Mouse (Mus musculus): ENCODE measurements around the gene Wee2. TPM values are rescaled to one million over a fixed set of nuclear protein-coding genes. Genes with fewer than 3 reads are reported as not detected.
A peak's percentile ranks its signal among the peaks of the same experiment; 100 is the strongest.

Wee2 gene
- polyA plus RNA-seq, 1 experiment from 2014 or later: not detected

DNA sequence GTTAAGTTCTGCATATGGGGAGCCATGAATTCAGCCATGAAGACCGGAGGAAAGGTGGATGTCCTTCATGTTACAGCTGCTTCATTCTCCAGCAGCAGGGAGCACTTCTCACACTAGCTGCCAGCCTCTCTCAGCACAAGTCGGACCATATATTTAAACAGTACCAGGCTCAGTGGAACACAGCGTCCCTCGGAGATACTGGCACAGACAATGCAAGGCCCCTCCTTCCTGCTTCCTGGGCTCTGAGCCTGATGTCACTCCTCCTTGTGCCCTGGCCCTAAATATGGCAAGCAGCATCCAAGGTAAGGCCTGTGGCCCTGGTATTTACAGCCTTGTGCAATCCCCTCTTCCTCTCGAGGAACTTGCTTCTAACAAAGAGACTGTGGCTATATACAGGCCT lies 23.1 kb upstream of the Wee2 start:
- Histone ChIP-seq H3K36me3 (replicated peaks; ENCODE audit: control insufficient read depth, insufficient read depth, low read depth, low read length) (no peaks in the 10 kb centered on the region), H3K9ac (replicated peaks; ENCODE audit: low read length) (no peak overlapping the region), H3K4me1 (ENCODE audit: control insufficient read depth, insufficient read depth, low read length) (no peaks in the 10 kb centered on the region), H3K4me2 (ENCODE audit: low read depth, low read length) (no peak overlapping the region), H3K27me3 (ENCODE audit: control insufficient read depth, insufficient read depth, low read length) (no peaks in the 10 kb centered on the region), H3K4me3 (ENCODE audit: low read depth, low read length) (no peak overlapping the region), H3K9me3 (replicated peaks; ENCODE audit: control insufficient read depth, low read length) (no peaks in the 10 kb centered on the region), H3K27ac (replicated peaks; ENCODE audit: low read depth, low read length) (no peak overlapping the region)
- WGBS: 88% methylated on average over 5 of the region's 5 CpGs
- ATAC-seq (replicated peaks; ENCODE audit: insufficient number of reproducible peaks, low FRiP score, low TSS enrichment, low read depth) (no peak), DNase-seq (ENCODE audit: low spot score) (no peak)

DNA sequence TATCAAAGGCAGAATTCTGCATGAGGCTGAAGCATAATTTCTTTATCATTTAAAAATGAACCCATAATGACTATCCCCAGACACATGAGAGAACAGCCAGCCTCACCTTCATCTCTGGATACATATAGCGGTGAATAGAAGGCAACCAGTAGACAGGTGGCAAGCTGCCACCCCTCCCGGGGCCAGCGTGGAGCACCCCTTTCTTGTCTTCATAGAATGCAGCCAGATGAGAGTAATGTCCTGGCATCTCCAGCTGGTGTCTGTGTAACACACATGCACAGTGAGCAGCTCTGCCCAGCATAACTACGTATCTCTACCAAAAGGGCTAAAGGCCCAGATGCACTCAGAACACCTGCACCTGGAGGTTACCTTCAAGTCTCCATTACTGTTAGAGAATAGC lies 20.5 kb upstream of the Wee2 start:
- no peak for DNase-seq (ENCODE audit: low spot score)
- no peak for ATAC-seq (replicated peaks; ENCODE audit: insufficient number of reproducible peaks, low FRiP score, low TSS enrichment, low read depth)
- no peaks in the 10 kb centered on the region for H3K36me3 ChIP-seq (replicated peaks; ENCODE audit: control insufficient read depth, insufficient read depth, low read depth, low read length)
- H3K4me2 ChIP-seq (ENCODE audit: low read depth, low read length): no peak overlapping the region
- no peak overlapping the region for H3K4me3 ChIP-seq (ENCODE audit: low read depth, low read length)
- no peaks in the 10 kb centered on the region for H3K27me3 ChIP-seq (ENCODE audit: control insufficient read depth, insufficient read depth, low read length)
- H3K27ac ChIP-seq (replicated peaks; ENCODE audit: low read depth, low read length): no peak overlapping the region
- no peak overlapping the region for H3K9ac ChIP-seq (replicated peaks; ENCODE audit: low read length)
- WGBS: 97% methylated on average over 4 of the region's 4 CpGs
- H3K4me1 ChIP-seq (ENCODE audit: control insufficient read depth, insufficient read depth, low read length): no peaks in the 10 kb centered on the region
- H3K9me3 ChIP-seq (replicated peaks; ENCODE audit: control insufficient read depth, low read length): no peaks in the 10 kb centered on the region

- H3K9me3 ChIP-seq (replicated peaks; ENCODE audit: control insufficient read depth, low read length): no peaks in the 10 kb centered on the region
- H3K27ac ChIP-seq (replicated peaks; ENCODE audit: low read depth, low read length): no peak overlapping the region
- no peaks in the 10 kb centered on the region for H3K36me3 ChIP-seq (replicated peaks; ENCODE audit: control insufficient read depth, insufficient read depth, low read depth, low read length)
- ATAC-seq (replicated peaks; ENCODE audit: insufficient number of reproducible peaks, low FRiP score, low TSS enrichment, low read depth) (no peak), DNase-seq (ENCODE audit: low spot score) (no peak)
- WGBS: 96% methylated on average over 6 of the region's 6 CpGs
- no peaks in the 10 kb centered on the region for H3K27me3 ChIP-seq (ENCODE audit: control insufficient read depth, insufficient read depth, low read length)
- H3K4me3 ChIP-seq (ENCODE audit: low read depth, low read length): no peak overlapping the region
- no peak overlapping the region for H3K9ac ChIP-seq (replicated peaks; ENCODE audit: low read length)
- H3K4me1 ChIP-seq (ENCODE audit: control insufficient read depth, insufficient read depth, low read length): no peaks in the 10 kb centered on the region
- H3K4me2 ChIP-seq (ENCODE audit: low read depth, low read length): no peak overlapping the region
Observed at GRCm38 (mm10) chr6:40421099-40421498, 17.8 kb upstream of the Wee2 start.

DNA sequence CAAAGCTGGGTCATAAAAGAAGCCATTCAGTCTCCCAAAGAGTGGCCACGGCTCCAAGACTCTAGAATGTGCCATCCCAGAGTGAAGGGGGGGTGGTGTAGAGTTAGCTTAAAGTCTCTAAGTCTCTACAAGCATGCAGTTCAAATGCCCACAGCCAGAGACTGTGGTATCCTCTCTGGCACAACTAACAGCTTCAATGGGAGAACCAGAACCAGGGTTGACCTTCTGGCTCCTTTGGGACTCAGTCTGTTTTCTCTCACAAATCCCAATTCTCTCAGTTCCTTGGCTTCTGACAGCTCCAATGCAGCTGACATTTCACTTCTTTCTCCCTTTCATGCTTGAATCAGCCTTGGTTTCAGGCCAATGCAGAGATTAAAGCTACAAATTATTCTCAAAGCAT lies 15.9 kb upstream of the Wee2 start:
- no peaks in the 10 kb centered on the region for H3K27me3 ChIP-seq (ENCODE audit: control insufficient read depth, insufficient read depth, low read length)
- H3K27ac ChIP-seq (replicated peaks; ENCODE audit: low read depth, low read length): no peak overlapping the region
- DNase-seq (ENCODE audit: low spot score): no peak
- no peak for ATAC-seq (replicated peaks; ENCODE audit: insufficient number of reproducible peaks, low FRiP score, low TSS enrichment, low read depth)
- H3K9me3 ChIP-seq (replicated peaks; ENCODE audit: control insufficient read depth, low read length): no peaks in the 10 kb centered on the region
- H3K4me2 ChIP-seq (ENCODE audit: low read depth, low read length): no peak overlapping the region
- no peaks in the 10 kb centered on the region for H3K4me1 ChIP-seq (ENCODE audit: control insufficient read depth, insufficient read depth, low read length)
- no peak overlapping the region for H3K9ac ChIP-seq (replicated peaks; ENCODE audit: low read length)
- no peaks in the 10 kb centered on the region for H3K36me3 ChIP-seq (replicated peaks; ENCODE audit: control insufficient read depth, insufficient read depth, low read depth, low read length)
- WGBS: 78% methylated on average over 1 of the region's 1 CpGs
- no peak overlapping the region for H3K4me3 ChIP-seq (ENCODE audit: low read depth, low read length)

DNA sequence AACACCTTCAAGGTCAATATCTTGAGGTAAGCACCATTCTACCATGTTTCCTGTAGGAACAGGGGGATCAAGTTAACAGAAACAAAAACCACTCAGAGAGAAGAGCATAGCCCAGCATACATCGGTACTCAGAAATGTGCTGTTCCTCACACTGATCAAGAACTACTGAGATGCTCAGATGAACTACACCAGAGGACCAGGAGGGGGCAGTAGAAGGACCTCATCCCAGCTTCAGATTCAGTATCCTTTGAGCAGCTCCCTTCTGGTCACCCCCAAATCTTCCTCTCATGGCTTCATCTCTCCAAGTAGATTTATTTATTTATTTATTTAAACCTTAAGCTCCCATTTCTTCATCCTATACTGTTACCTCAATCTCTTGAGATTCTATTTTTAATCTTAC lies 15.1 kb upstream of the Wee2 start:
- Histone ChIP-seq H3K36me3 (replicated peaks; ENCODE audit: control insufficient read depth, insufficient read depth, low read depth, low read length) (no peaks in the 10 kb centered on the region), H3K9me3 (replicated peaks; ENCODE audit: control insufficient read depth, low read length) (no peaks in the 10 kb centered on the region), H3K4me3 (ENCODE audit: low read depth, low read length) (no peak overlapping the region), H3K27me3 (ENCODE audit: control insufficient read depth, insufficient read depth, low read length) (no peaks in the 10 kb centered on the region), H3K4me1 (ENCODE audit: control insufficient read depth, insufficient read depth, low read length) (no peaks in the 10 kb centered on the region), H3K27ac (replicated peaks; ENCODE audit: low read depth, low read length) (no peak overlapping the region), H3K4me2 (ENCODE audit: low read depth, low read length) (no peak overlapping the region), H3K9ac (replicated peaks; ENCODE audit: low read length) (no peak overlapping the region)
- DNase-seq (ENCODE audit: low spot score) (peak; percentile 43), ATAC-seq (replicated peaks; ENCODE audit: insufficient number of reproducible peaks, low FRiP score, low TSS enrichment, low read depth) (no peak)
- 61% methylated on average over 1 of the region's 1 CpGs for WGBS

DNA sequence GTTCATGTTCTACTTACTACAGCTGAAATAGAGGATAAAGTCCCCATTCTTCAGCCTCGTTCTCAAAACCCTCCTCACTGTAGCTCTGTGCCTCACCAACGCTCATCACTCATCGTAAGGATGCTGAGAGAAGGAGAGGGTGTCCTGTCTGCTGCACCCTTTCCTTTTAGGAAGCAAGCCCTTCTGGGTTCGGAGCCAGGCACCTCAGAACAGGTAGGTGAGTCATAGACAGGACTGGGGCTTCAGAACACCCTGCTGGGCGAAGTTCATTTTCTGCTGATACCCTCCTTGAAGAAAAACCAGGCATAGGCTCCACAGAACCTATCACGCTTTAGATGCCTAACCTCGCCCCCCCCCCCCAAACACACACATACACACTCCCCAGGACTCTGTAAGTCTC lies 11.4 kb upstream of the Wee2 start:
- Histone ChIP-seq H3K4me3 (ENCODE audit: low read depth, low read length) (no peak overlapping the region), H3K4me2 (ENCODE audit: low read depth, low read length) (no peak overlapping the region), H3K9ac (replicated peaks; ENCODE audit: low read length) (no peak overlapping the region), H3K27me3 (ENCODE audit: control insufficient read depth, insufficient read depth, low read length) (no peaks in the 10 kb centered on the region), H3K9me3 (replicated peaks; ENCODE audit: control insufficient read depth, low read length) (no peaks in the 10 kb centered on the region), H3K36me3 (replicated peaks; ENCODE audit: control insufficient read depth, insufficient read depth, low read depth, low read length) (no peaks in the 10 kb centered on the region), H3K27ac (replicated peaks; ENCODE audit: low read depth, low read length) (no peak overlapping the region), H3K4me1 (ENCODE audit: control insufficient read depth, insufficient read depth, low read length) (no peaks in the 10 kb centered on the region)
- DNase-seq (ENCODE audit: low spot score) (no peak), ATAC-seq (replicated peaks; ENCODE audit: insufficient number of reproducible peaks, low FRiP score, low TSS enrichment, low read depth) (no peak)
- WGBS: 79% methylated on average over 7 of the region's 7 CpGs

DNA sequence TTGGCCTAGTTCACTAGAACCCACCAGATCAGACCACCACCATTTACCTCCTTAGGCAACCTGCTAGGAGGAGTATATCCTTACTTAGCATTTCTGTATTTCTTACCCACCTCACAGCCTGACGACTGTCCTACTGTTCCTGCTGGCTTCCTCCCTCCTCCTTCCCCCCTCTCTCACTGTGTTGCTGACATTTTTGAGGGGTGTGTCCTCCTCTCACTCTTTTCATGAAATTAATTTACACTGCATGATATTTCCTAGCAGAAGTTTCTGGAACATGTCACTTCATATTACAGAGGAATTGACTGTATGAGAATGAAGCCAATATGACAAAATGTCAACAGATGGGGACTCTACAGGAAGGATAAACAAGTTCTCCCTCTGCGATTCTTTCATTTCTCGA lies 10.2 kb upstream of the Wee2 start:
- no peaks in the 10 kb centered on the region for H3K36me3 ChIP-seq (replicated peaks; ENCODE audit: control insufficient read depth, insufficient read depth, low read depth, low read length)
- no peak overlapping the region for H3K4me2 ChIP-seq (ENCODE audit: low read depth, low read length)
- no peak overlapping the region for H3K9ac ChIP-seq (replicated peaks; ENCODE audit: low read length)
- H3K27ac ChIP-seq (replicated peaks; ENCODE audit: low read depth, low read length): no peak overlapping the region
- no peak overlapping the region for H3K4me3 ChIP-seq (ENCODE audit: low read depth, low read length)
- H3K27me3 ChIP-seq (ENCODE audit: control insufficient read depth, insufficient read depth, low read length): no peaks in the 10 kb centered on the region
- no peak for DNase-seq (ENCODE audit: low spot score)
- WGBS: 68% methylated on average over 3 of the region's 3 CpGs
- no peaks in the 10 kb centered on the region for H3K9me3 ChIP-seq (replicated peaks; ENCODE audit: control insufficient read depth, low read length)
- H3K4me1 ChIP-seq (ENCODE audit: control insufficient read depth, insufficient read depth, low read length): no peaks in the 10 kb centered on the region
- no peak for ATAC-seq (replicated peaks; ENCODE audit: insufficient number of reproducible peaks, low FRiP score, low TSS enrichment, low read depth)

DNA sequence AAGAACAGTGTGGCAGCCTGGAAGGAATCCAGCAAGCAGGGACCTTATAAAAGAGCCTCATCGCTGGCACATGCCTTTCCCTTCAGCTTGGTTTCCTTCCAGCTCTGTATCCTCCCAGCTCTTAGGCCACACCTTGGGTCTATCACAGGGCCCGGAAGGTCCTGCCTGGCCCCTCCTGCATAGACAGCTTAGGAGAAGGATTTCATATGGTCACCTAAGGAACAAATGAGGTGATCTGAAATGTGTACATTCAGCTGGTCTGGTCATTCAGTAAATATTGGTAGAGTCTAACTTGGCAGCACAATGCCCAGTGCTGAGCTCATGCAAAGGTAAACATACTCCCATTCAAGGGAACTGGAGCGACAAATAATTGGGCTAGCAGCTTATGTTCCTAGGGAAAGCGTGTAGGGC lies 9.4 kb upstream of the Wee2 start:
- Histone ChIP-seq H3K4me3 (ENCODE audit: low read depth, low read length) (no peak overlapping the region), H3K4me1 (ENCODE audit: control insufficient read depth, insufficient read depth, low read length) (peaks cover 2% of the 10 kb centered on the region; the same call in 1 of the 2 replicates), H3K4me2 (ENCODE audit: low read depth, low read length) (no peak overlapping the region), H3K36me3 (replicated peaks; ENCODE audit: control insufficient read depth, insufficient read depth, low read depth, low read length) (no peaks in the 10 kb centered on the region), H3K9ac (replicated peaks; ENCODE audit: low read length) (no peak overlapping the region), H3K27ac (replicated peaks; ENCODE audit: low read depth, low read length) (no peak overlapping the region), H3K9me3 (replicated peaks; ENCODE audit: control insufficient read depth, low read length) (no peaks in the 10 kb centered on the region), H3K27me3 (ENCODE audit: control insufficient read depth, insufficient read depth, low read length) (no peaks in the 10 kb centered on the region)
- DNase-seq (ENCODE audit: low spot score): no peak
- WGBS: 86% methylated on average over 4 of the region's 4 CpGs
- no peak for ATAC-seq (replicated peaks; ENCODE audit: insufficient number of reproducible peaks, low FRiP score, low TSS enrichment, low read depth)

Data from embryonic facial prominence, embryonic 11.5 days (tissue).